Mouse (Mus musculus): ENCODE results near the gene Kat2b. TPM values are rescaled to one million over a fixed set of nuclear protein-coding genes. Genes with fewer than 3 reads are reported as not detected.

The Kat2b gene
- polyA plus RNA-seq, 1 experiment from 2014 or later = 8.7 TPM

DNA sequence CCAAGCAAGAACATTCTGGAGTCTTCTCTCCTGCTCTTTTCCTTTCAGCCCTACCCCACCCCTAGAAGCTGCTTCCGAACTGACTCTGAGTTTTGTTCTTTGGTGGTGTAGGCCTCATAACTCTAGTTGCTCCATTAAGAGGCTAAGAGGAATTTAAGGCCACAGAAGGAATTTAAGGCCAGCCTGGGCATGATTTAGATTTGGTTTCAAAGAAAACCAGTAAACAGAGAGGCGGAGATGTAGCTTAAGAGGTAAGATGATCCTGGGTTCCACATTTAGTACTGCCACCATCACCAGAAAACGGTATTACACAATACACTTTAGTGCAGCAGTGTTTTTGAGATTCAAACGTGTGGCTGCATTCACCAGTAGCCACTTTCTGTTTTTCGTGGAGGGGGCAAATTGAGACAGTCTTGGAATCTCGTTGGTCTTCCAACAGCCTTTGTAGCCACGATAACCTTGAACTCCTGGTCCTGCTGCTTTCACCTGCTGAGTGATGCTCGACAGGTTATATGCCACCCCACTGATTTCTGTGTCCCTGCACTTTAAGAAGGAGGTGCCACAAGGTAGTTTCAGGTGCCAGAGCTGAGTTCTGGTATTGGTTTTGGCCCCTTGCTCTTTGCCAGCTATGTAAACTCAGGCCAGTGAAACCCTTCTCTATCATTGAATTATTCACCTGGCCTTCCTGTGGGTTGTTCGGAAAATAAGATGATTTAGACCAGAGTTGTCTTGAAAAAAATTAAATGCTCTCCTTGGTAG, 21.6 kb downstream of the Kat2b start:
- no peak overlapping the region for H3K27ac ChIP-seq (ENCODE audit: low read length)
- H3K4me1 ChIP-seq (ENCODE audit: control insufficient read depth, insufficient read depth, low read length) = peaks cover 8% of the 10 kb centered on the region; the same call in 1 of the 2 replicates
- H3K9me3 ChIP-seq (replicated peaks; ENCODE audit: control insufficient read depth, low read length, poor library complexity, severe bottlenecking) = no peaks in the 10 kb centered on the region
- no peak overlapping the region for H3K4me2 ChIP-seq (ENCODE audit: low read length)
- no peak overlapping the region for H3K4me3 ChIP-seq (ENCODE audit: low read depth, low read length)
- ATAC-seq = no peak
- no peaks in the 10 kb centered on the region for H3K27me3 ChIP-seq (ENCODE audit: control insufficient read depth, insufficient read depth, low read depth, low read length)
- no peaks in the 10 kb centered on the region for H3K36me3 ChIP-seq (ENCODE audit: control insufficient read depth, insufficient read depth, low read length)
- H3K9ac ChIP-seq (ENCODE audit: low read depth, low read length) = no peak overlapping the region
- WGBS = 91% methylated on average over 9 of the region's 9 CpGs

GRCm38 (mm10) chr17:53590110-53590509, 23.4 kb downstream of the Kat2b start:
- Histone ChIP-seq H3K4me3 (ENCODE audit: low read depth, low read length) (no peak overlapping the region), H3K27me3 (ENCODE audit: control insufficient read depth, insufficient read depth, low read depth, low read length) (no peaks in the 10 kb centered on the region), H3K9me3 (replicated peaks; ENCODE audit: control insufficient read depth, low read length, poor library complexity, severe bottlenecking) (no peaks in the 10 kb centered on the region), H3K4me2 (ENCODE audit: low read length) (no peak overlapping the region), H3K4me1 (ENCODE audit: control insufficient read depth, insufficient read depth, low read length) (peaks cover 8% of the 10 kb centered on the region; the same call in 1 of the 2 replicates), H3K9ac (ENCODE audit: low read depth, low read length) (no peak overlapping the region), H3K36me3 (ENCODE audit: control insufficient read depth, insufficient read depth, low read length) (no peaks in the 10 kb centered on the region), H3K27ac (ENCODE audit: low read length) (no peak overlapping the region)
- WGBS = 93% methylated on average over 6 of the region's 6 CpGs
- ATAC-seq = no peak

DNA sequence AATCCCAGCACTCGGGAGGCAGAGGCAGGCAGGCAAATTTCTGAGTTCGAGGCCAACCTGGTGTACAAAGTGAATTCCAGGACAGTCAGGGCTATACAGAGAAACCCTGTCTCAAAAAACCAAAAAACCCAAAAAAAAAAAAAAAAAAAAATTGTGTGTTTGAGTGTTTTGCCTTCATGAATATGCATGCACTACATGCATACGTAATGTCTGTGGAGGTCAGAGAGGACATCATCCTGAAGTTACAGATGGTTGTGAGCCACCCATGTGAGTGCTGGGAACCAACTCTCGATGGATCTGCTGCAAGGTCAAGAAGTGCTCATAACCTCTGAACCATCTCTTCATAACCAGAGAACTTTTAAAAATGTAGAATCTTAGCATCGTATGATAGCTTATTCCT, 25.2 kb downstream of the Kat2b start:
- Histone ChIP-seq H3K9ac (ENCODE audit: low read depth, low read length) (no peak overlapping the region), H3K9me3 (replicated peaks; ENCODE audit: control insufficient read depth, low read length, poor library complexity, severe bottlenecking) (no peaks in the 10 kb centered on the region)
- WGBS = 96% methylated on average over 5 of the region's 5 CpGs

DNA sequence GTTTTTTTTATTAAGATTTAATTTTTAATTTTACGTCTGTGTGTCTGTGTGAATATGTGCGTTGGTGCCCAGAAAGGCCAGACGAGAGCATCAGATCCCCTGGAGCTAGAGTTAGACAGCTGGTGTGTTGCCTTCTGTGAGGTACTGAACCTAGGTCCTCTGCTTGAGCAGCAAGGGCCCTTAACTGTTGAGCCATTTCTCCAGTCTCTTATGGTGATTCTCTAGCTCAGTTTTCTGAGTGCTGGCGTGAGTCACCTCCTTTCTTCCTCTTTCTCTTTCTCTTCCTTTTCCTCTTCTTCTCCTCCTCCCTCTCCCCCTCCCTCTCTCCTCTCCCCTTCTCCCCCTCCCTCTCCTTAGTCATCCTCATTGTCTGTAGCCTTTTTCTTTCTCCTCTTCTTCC, 27.9 kb downstream of the Kat2b start:
- no peak overlapping the region for H3K4me3 ChIP-seq (ENCODE audit: low read depth, low read length)
- no peaks in the 10 kb centered on the region for H3K36me3 ChIP-seq (ENCODE audit: control insufficient read depth, insufficient read depth, low read length)
- no peak for ATAC-seq
- 81% methylated on average over 4 of the region's 4 CpGs for WGBS
- no peak overlapping the region for H3K4me2 ChIP-seq (ENCODE audit: low read length)
- H3K9me3 ChIP-seq (replicated peaks; ENCODE audit: control insufficient read depth, low read length, poor library complexity, severe bottlenecking) = no peaks in the 10 kb centered on the region
- no peaks in the 10 kb centered on the region for H3K27me3 ChIP-seq (ENCODE audit: control insufficient read depth, insufficient read depth, low read depth, low read length)
- peaks cover 10% of the 10 kb centered on the region; the same call in 1 of the 2 replicates for H3K4me1 ChIP-seq (ENCODE audit: control insufficient read depth, insufficient read depth, low read length)
- no peak overlapping the region for H3K9ac ChIP-seq (ENCODE audit: low read depth, low read length)
- no peak overlapping the region for H3K27ac ChIP-seq (ENCODE audit: low read length)

More for the DNA sequence above, 25.2 kb downstream of the Kat2b start:
- Histone ChIP-seq H3K4me2 (ENCODE audit: low read length) (no peak overlapping the region), H3K36me3 (ENCODE audit: control insufficient read depth, insufficient read depth, low read length) (no peaks in the 10 kb centered on the region), H3K27ac (ENCODE audit: low read length) (no peak overlapping the region), H3K27me3 (ENCODE audit: control insufficient read depth, insufficient read depth, low read depth, low read length) (no peaks in the 10 kb centered on the region), H3K4me1 (ENCODE audit: control insufficient read depth, insufficient read depth, low read length) (peaks cover 14% of the 10 kb centered on the region; the same call in 1 of the 2 replicates), H3K4me3 (ENCODE audit: low read depth, low read length) (no peak overlapping the region)
- no peak for ATAC-seq

GRCm38 (mm10) chr17:53595527-53595926, 28.9 kb downstream of the Kat2b start:
- Histone ChIP-seq H3K4me2 (ENCODE audit: low read length) (no peak overlapping the region), H3K9me3 (replicated peaks; ENCODE audit: control insufficient read depth, low read length, poor library complexity, severe bottlenecking) (no peaks in the 10 kb centered on the region), H3K4me1 (ENCODE audit: control insufficient read depth, insufficient read depth, low read length) (peaks cover 10% of the 10 kb centered on the region; the same call in 1 of the 2 replicates), H3K27ac (ENCODE audit: low read length) (peak overlapping the region; percentile 66), H3K9ac (ENCODE audit: low read depth, low read length) (no peak overlapping the region), H3K36me3 (ENCODE audit: control insufficient read depth, insufficient read depth, low read length) (no peaks in the 10 kb centered on the region), H3K4me3 (ENCODE audit: low read depth, low read length) (no peak overlapping the region), H3K27me3 (ENCODE audit: control insufficient read depth, insufficient read depth, low read depth, low read length) (no peaks in the 10 kb centered on the region)
- no peak for ATAC-seq
- 94% methylated on average over 8 of the region's 8 CpGs for WGBS

DNA sequence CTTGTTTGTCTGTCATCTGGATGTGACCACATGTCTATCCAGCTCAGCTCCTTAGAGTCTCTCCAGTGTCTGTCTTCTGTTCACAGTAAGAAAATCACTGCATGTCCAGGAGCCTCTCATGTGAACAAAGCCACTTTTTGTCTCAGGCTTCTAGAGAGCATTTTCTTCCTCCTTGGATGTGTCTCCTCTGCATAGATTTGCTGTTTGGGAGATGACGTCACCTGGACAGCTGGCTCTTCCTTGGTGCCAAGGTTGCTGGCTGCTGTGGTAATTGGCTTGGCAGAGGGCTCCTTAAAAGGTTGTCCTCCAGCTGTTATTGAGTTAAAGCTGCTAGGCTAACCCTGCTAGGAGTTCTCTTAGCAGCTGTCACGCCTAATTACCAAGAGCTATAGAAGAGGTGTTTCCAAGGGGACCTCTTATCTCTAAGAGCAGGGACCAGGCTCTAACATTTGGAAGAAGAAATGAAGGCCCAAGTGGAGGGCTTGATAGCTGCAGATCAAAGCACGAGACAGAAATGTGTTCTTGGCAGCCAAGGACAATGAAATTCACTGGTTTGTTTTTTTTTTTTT, 29.7 kb downstream of the Kat2b start:
- Histone ChIP-seq H3K9ac (ENCODE audit: low read depth, low read length) (no peak overlapping the region), H3K36me3 (ENCODE audit: control insufficient read depth, insufficient read depth, low read length) (no peaks in the 10 kb centered on the region), H3K9me3 (replicated peaks; ENCODE audit: control insufficient read depth, low read length, poor library complexity, severe bottlenecking) (no peaks in the 10 kb centered on the region), H3K4me1 (ENCODE audit: control insufficient read depth, insufficient read depth, low read length) (peaks cover 10% of the 10 kb centered on the region; the same call in 1 of the 2 replicates), H3K4me2 (ENCODE audit: low read length) (no peak overlapping the region), H3K27me3 (ENCODE audit: control insufficient read depth, insufficient read depth, low read depth, low read length) (no peaks in the 10 kb centered on the region), H3K27ac (ENCODE audit: low read length) (peak overlapping the region; percentile 66), H3K4me3 (ENCODE audit: low read depth, low read length) (no peak overlapping the region)
- peak; percentile 86 for ATAC-seq
- 14% methylated on average over 3 of the region's 3 CpGs for WGBS

- ATAC-seq = no peak
- H3K9ac ChIP-seq (ENCODE audit: low read depth, low read length) = no peak overlapping the region
- H3K4me2 ChIP-seq (ENCODE audit: low read length) = no peak overlapping the region
- no peaks in the 10 kb centered on the region for H3K36me3 ChIP-seq (ENCODE audit: control insufficient read depth, insufficient read depth, low read length)
- H3K4me3 ChIP-seq (ENCODE audit: low read depth, low read length) = no peak overlapping the region
- no peaks in the 10 kb centered on the region for H3K9me3 ChIP-seq (replicated peaks; ENCODE audit: control insufficient read depth, low read length, poor library complexity, severe bottlenecking)
- no peak overlapping the region for H3K27ac ChIP-seq (ENCODE audit: low read length)
- no peaks in the 10 kb centered on the region for H3K27me3 ChIP-seq (ENCODE audit: control insufficient read depth, insufficient read depth, low read depth, low read length)
- H3K4me1 ChIP-seq (ENCODE audit: control insufficient read depth, insufficient read depth, low read length) = peaks cover 10% of the 10 kb centered on the region; the same call in 1 of the 2 replicates
- WGBS = 83% methylated on average over 11 of the region's 11 CpGs
These were observed 30.5 kb downstream of the Kat2b start for GRCm38 (mm10) chr17:53596941-53597790.

DNA sequence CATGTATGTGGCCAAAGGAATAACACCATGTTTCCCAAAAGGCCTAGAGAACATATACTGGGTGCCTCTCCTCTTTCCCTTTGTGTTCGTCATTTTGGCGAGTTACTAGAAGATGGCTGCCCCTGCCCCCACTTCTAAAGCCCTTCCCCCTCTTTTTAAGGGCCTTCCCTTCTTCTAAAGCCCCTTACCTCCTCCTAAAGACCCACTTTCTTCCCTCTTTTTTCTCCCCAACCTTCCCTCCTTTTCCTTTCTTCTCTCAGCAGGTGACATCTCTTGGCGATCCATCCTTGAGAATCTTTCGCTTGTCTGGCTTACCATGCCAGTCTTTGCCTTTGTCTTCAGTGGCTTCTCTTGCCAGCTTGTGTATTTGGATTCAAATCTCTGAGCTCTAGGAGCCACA, 31.9 kb downstream of the Kat2b start:
- no peak overlapping the region for H3K4me2 ChIP-seq (ENCODE audit: low read length)
- H3K27me3 ChIP-seq (ENCODE audit: control insufficient read depth, insufficient read depth, low read depth, low read length) = no peaks in the 10 kb centered on the region
- no peak for ATAC-seq
- H3K36me3 ChIP-seq (ENCODE audit: control insufficient read depth, insufficient read depth, low read length) = no peaks in the 10 kb centered on the region
- no peak overlapping the region for H3K27ac ChIP-seq (ENCODE audit: low read length)
- H3K4me1 ChIP-seq (ENCODE audit: control insufficient read depth, insufficient read depth, low read length) = peaks cover 10% of the 10 kb centered on the region; the same call in 1 of the 2 replicates
- WGBS = 94% methylated on average over 4 of the region's 4 CpGs
- H3K9me3 ChIP-seq (replicated peaks; ENCODE audit: control insufficient read depth, low read length, poor library complexity, severe bottlenecking) = no peaks in the 10 kb centered on the region
- H3K9ac ChIP-seq (ENCODE audit: low read depth, low read length) = no peak overlapping the region
- H3K4me3 ChIP-seq (ENCODE audit: low read depth, low read length) = no peak overlapping the region

Data from midbrain, embryonic 16.5 days (tissue).